In the genomic region with DNA sequence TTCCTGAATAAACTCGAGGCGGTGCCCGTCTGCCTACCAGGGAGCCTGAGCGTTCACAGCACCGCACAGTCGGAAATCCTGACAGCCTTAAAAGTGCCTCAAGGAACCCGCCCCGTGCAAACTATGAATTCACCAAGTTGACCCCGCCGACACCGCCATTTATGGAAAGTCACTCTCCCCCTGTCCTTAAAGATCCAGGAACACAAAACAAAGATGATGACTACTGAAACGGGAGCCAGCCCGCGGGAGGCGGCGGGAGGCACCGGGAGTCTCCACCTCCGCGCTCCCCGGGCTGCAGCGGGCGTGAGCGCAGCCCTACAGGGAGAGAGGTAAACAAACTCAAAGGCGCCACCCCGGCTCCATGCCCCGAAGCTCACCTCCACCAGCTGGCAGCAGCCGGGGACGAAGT, we compare ENCODE assay signal across 8 mouse cellular contexts. TPM values are rescaled to one million over a fixed set of nuclear protein-coding genes. Genes with fewer than 3 reads are reported as not detected.
DNase-seq lines count a peak whose midpoint lies in the region; ATAC-seq and TF ChIP-seq lines count a peak whose summit lies in the region.

No protein-coding gene starts in this region.

- H3K9ac ChIP-seq in hindbrain, embryonic 15.5 days, result peak overlapping the region; percentile 69
- H3K9ac ChIP-seq in midbrain, embryonic 12.5 days (replicated peaks), result peak overlapping the region; percentile 73

- peaks cover 7% of the 10 kb centered on the region; the same call in 1 of the 2 replicates for H3K4me1 ChIP-seq in spleen, adult 2 months (ENCODE audit: control insufficient read depth, insufficient read depth, insufficient read length)
- peaks cover 37% of the 10 kb centered on the region for H3K4me1 ChIP-seq in hindbrain, embryonic 15.5 days (replicated peaks)
- H3K4me1 ChIP-seq in midbrain, embryonic 12.5 days, result peaks cover 27% of the 10 kb centered on the region

- ATAC-seq in frontal cortex, adult (ENCODE audit: low TSS enrichment), result peak; percentile 60
- ATAC-seq in hindbrain, embryonic 15.5 days (ENCODE audit: low FRiP score, low read depth), result peak; percentile 78
- peak; percentile 71 for ATAC-seq in midbrain, embryonic 12.5 days (ENCODE audit: low FRiP score, low read depth)

- TF ChIP-seq POLR2A in spleen, adult 2 months (IDR thresholded peaks at IDR 0.05; ENCODE audit: low read depth, low read length), result no peak

- under 1% methylated on average over 28 of the region's 28 CpGs for WGBS in spleen, adult 2 months
- 0% methylated on average over 28 of the region's 28 CpGs for WGBS in hindbrain, embryonic 15.5 days
- under 1% methylated on average over 28 of the region's 28 CpGs for WGBS in midbrain, embryonic 12.5 days

- TF ChIP-seq CTCF in spleen, adult 2 months (IDR thresholded peaks at IDR 0.05; ENCODE audit: extremely low read depth, insufficient read depth, insufficient read length, insufficient replicate concordance), result no peak

- no peaks in the 10 kb centered on the region for H3K9me3 ChIP-seq in hindbrain, embryonic 15.5 days
- H3K9me3 ChIP-seq in midbrain, embryonic 12.5 days, result no peaks in the 10 kb centered on the region

- peak overlapping the region; percentile 89 for H3K27ac ChIP-seq in spleen, adult 2 months (ENCODE audit: insufficient read depth, low read length)
- H3K27ac ChIP-seq in hindbrain, embryonic 15.5 days (replicated peaks), result peak overlapping the region; percentile 88
- H3K27ac ChIP-seq in midbrain, embryonic 12.5 days (replicated peaks), result peak overlapping the region; percentile 73

- peaks cover 4% of the 10 kb centered on the region for H3K36me3 ChIP-seq in spleen, adult 2 months (ENCODE audit: control insufficient read depth, insufficient read depth, low read length)
- peaks cover 5% of the 10 kb centered on the region; the same call in 1 of the 2 replicates for H3K36me3 ChIP-seq in hindbrain, embryonic 15.5 days
- peaks cover 5% of the 10 kb centered on the region for H3K36me3 ChIP-seq in midbrain, embryonic 12.5 days

- peak overlapping the region; percentile 98 for H3K4me2 ChIP-seq in hindbrain, embryonic 15.5 days
- H3K4me2 ChIP-seq in midbrain, embryonic 12.5 days (replicated peaks), result peak overlapping the region; percentile 75

- H3K27me3 ChIP-seq in spleen, adult 2 months (ENCODE audit: control insufficient read depth, insufficient read depth, low read length), result no peaks in the 10 kb centered on the region
- no peaks in the 10 kb centered on the region for H3K27me3 ChIP-seq in hindbrain, embryonic 15.5 days
- H3K27me3 ChIP-seq in midbrain, embryonic 12.5 days, result no peaks in the 10 kb centered on the region

- DNase-seq in frontal cortex, postnatal 10 days (ENCODE audit: low spot score in 2 of 2), result no peak
- no peak for DNase-seq in spleen, adult 2 months (ENCODE audit: low read depth in 1 of 2, low spot score in 2 of 2)
- DNase-seq in spleen, postnatal 36 days (ENCODE audit: low spot score in 2 of 2), result no peak
- no peak for DNase-seq in thymus, postnatal 4 days
- DNase-seq in ovary, postnatal 14 days (ENCODE audit: low spot score), result no peak

- H3K4me3 ChIP-seq in spleen, adult 2 months (ENCODE audit: extremely low read depth, insufficient read depth, insufficient read length), result peak overlapping the region; percentile 99
- peak overlapping the region; percentile 70 for H3K4me3 ChIP-seq in hindbrain, embryonic 15.5 days
- peak overlapping the region; percentile 82 for H3K4me3 ChIP-seq in midbrain, embryonic 12.5 days

RNA-seq across cellular contexts. Expression of a gene that starts 2.9 kb away (rescaled TPM):
- 26.3 and 28.3 TPM in 2 replicates for polyA plus RNA-seq in spleen, adult 2 months (2012; rRNA removed)
- polyA plus RNA-seq in hindbrain, embryonic 15.5 days (2015; fragmentation: Nextera tagmentation; extraction: Ambion mirVana), result 55.8 and 58.2 TPM in 2 replicates
- polyA plus RNA-seq in midbrain, embryonic 12.5 days (2016; fragmentation: Nextera tagmentation; extraction: Ambion mirVana), result 88.6 and 88.7 TPM in 2 replicates

RNA-seq across cellular contexts. Expression of a gene that starts 41.1 kb away (rescaled TPM):
- polyA plus RNA-seq in spleen, adult 2 months (2012; rRNA removed), result 2.6 and 2.9 TPM in 2 replicates
- 8.1 and 9.4 TPM in 2 replicates for polyA plus RNA-seq in hindbrain, embryonic 15.5 days (2015; fragmentation: Nextera tagmentation; extraction: Ambion mirVana)
- 48.5 and 49.0 TPM in 2 replicates for polyA plus RNA-seq in midbrain, embryonic 12.5 days (2016; fragmentation: Nextera tagmentation; extraction: Ambion mirVana)

RNA-seq across cellular contexts. Expression of a gene that starts 41.4 kb away (rescaled TPM):
- 7.4 TPM in 2 replicates for polyA plus RNA-seq in spleen, adult 2 months (2012; rRNA removed)
- 60.3 and 65.9 TPM in 2 replicates for polyA plus RNA-seq in hindbrain, embryonic 15.5 days (2015; fragmentation: Nextera tagmentation; extraction: Ambion mirVana)
- 136 and 143 TPM in 2 replicates for polyA plus RNA-seq in midbrain, embryonic 12.5 days (2016; fragmentation: Nextera tagmentation; extraction: Ambion mirVana)
